8 mouse cellular contexts compared by ENCODE assay signal in the genomic region with DNA sequence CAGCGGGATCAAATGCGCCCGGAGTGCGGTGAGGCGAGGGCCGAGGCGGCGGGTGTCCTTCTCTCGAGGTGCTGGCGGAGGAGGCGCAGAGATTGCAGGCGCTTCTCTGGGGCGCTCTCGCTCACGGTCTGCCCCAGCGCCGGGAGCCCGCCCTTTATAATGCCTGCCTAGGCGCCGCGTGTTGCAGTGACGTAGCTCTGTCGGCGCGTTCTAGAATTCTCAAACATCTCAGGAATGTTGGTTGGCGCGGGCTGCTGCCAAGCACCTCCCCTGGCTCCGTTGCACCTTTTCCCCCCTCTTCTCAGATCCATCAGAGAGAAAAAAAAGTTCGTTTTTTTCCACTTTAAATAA. TPM values are rescaled to one million over a fixed set of nuclear protein-coding genes. Genes with fewer than 3 reads are reported as not detected.
A peak's percentile ranks its signal among the peaks of the same experiment; 100 is the strongest.
DNase-seq lines count a peak whose midpoint lies in the region; ATAC-seq and TF ChIP-seq lines count a peak whose summit lies in the region.

A gene (minus strand): TSS at position 130 of the 351 bp plus-strand sequence.

- no peak within 1 kb of the TSS; the same call in 1 of the 2 replicates for H3K27ac ChIP-seq in forebrain, postnatal 0 days (ENCODE audit: low read depth, low read length)

- intact Hi-C loops in heart, postnatal 14 days (cut with DNase I): loop anchor here (2.0 to 5.0 kb wide), 5 partner anchors 57 to 272 kb away; a partner anchor contains a TSS

- H3K4me1 ChIP-seq in forebrain, postnatal 0 days (ENCODE audit: insufficient read depth): peaks cover 17% of the 10 kb centered on the region

- ATAC-seq in forebrain, postnatal 0 days: peak; percentile 67

- H3K9ac ChIP-seq in forebrain, postnatal 0 days: peak within 1 kb of the TSS; percentile 56

- TF ChIP-seq CTCF in forebrain, postnatal 0 days (IDR thresholded peaks at IDR 0.05; ENCODE audit: low read depth): no peak

- H3K27me3 ChIP-seq in forebrain, postnatal 0 days (ENCODE audit: insufficient read depth, low read length): peaks cover 21% of the 10 kb centered on the region

- no peaks in the 10 kb centered on the region for H3K9me3 ChIP-seq in forebrain, postnatal 0 days (ENCODE audit: low read length)

- peak within 1 kb of the TSS; percentile 82 for H3K4me2 ChIP-seq in forebrain, postnatal 0 days (ENCODE audit: low read depth)

- no peaks in the 10 kb centered on the region for H3K36me3 ChIP-seq in forebrain, postnatal 0 days (ENCODE audit: insufficient read depth)

- WGBS in forebrain, postnatal 0 days: 2% methylated on average over 29 of the region's 29 CpGs

- peak within 1 kb of the TSS; percentile 54 for H3K4me3 ChIP-seq in forebrain, postnatal 0 days (ENCODE audit: low read depth, low read length)

- DNase-seq in 3134 (ENCODE audit: extremely low read depth, insufficient read length, low spot score) (peak; percentile 94), MN1 (ENCODE audit: low spot score) (no peak)
- DNase-seq in adrenal gland, postnatal 14 days: peak; percentile 87
- DNase-seq in forebrain, postnatal 0 days: peak; percentile 73
- peak; percentile 89 to 92 for DNase-seq in heart, postnatal 14 days
- DNase-seq in layer of hippocampus, postnatal 10 days (ENCODE audit: low spot score in 2 of 2): peak; percentile 60 to 71
- peak; percentile 86 for DNase-seq in lung, postnatal 14 days
- DNase-seq in right cerebral cortex, postnatal 14 days: peak; percentile 64

RNA-seq across cellular contexts. Expression of the gene that starts here (rescaled TPM):
- 25.5 and 27.8 TPM in 2 replicates for total RNA-seq in adrenal gland, postnatal 14 days (2021)
- 8.5 and 8.9 TPM in 2 replicates for total RNA-seq in forebrain, postnatal 0 days (2014; rRNA removed)
- 11.7 and 13.6 TPM in 2 replicates for polyA plus RNA-seq in forebrain, postnatal 0 days (2015; fragmentation: Nextera tagmentation; extraction: Ambion mirVana)
- total RNA-seq in heart, postnatal 14 days (2021): 10 to 100 TPM; 29.1 to 29.7 TPM
- 1 to 10 TPM; 6.1 to 6.8 TPM for total RNA-seq in layer of hippocampus, postnatal 10 days (2021)
